Mouse (Mus musculus) bone marrow, adult 2 months (tissue): Measurements from ENCODE around the gene Gsk3a. TPM values are rescaled to one million over a fixed set of nuclear protein-coding genes. Genes with fewer than 3 reads are reported as not detected.
A peak's percentile ranks its signal among the peaks of the same experiment; 100 is the strongest.

Experiments
- H3K27ac ChIP-seq: fragments of 200-500 bp; 2 replicates; pipeline ENCODE4 v1.5.1; 2012; ENCODE audit warnings: low read depth, mild to moderate bottlenecking, control low read depth, inconsistent platforms, low read length; ENCODE audit not compliant: control insufficient read depth, poor library complexity, insufficient read depth
- H3K4me1 ChIP-seq: fragments of 200-500 bp; 2 replicates; pipeline ENCODE4 v1.6.1; 2011; ENCODE audit warnings: low read length; ENCODE audit not compliant: control insufficient read depth, insufficient read depth
- H3K4me3 ChIP-seq: fragments of 200-500 bp; replicated peaks from 2 replicates; pipeline ENCODE3; 2011; ENCODE audit warnings: mild to moderate bottlenecking, low read depth, low read length, control low read depth; ENCODE audit not compliant: control insufficient read depth
- CTCF ChIP-seq: fragments of 200-500 bp; IDR thresholded peaks from 2 replicates; pipeline ENCODE4 v1.5.1; 2011; ENCODE audit warnings: low read length, control low read depth; ENCODE audit not compliant: control insufficient read depth, insufficient read depth
- POLR2A ChIP-seq: fragments of 200-500 bp; IDR thresholded peaks from 2 replicates; pipeline ENCODE4 v1.6.1; 2011; ENCODE audit warnings: low read depth, mild to moderate bottlenecking, control low read depth, low read length, borderline replicate concordance; ENCODE audit not compliant: control insufficient read depth
- WGBS: fragments of 180-500 bp; shearing (Covaris S2); methylation state at CpG from one replicate; pipeline ENCODE4 v1.1.7; 2018; 5-methylcytosine and 5-hydroxymethylcytosine counted together
- polyA plus RNA-seq: library from polyadenylated mRNA; stranded (reverse); fragments of >200 nt; gene quantifications from 2 replicates; pipeline ENCODE4 v1.2.4, GENCODE M21; 2011; ENCODE audit warnings: low replicate concordance; ENCODE audit not compliant: missing spikeins, insufficient read depth, insufficient read length

The Gsk3a gene
- 53.6 and 56.8 TPM in 2 replicates for polyA plus RNA-seq

DNA sequence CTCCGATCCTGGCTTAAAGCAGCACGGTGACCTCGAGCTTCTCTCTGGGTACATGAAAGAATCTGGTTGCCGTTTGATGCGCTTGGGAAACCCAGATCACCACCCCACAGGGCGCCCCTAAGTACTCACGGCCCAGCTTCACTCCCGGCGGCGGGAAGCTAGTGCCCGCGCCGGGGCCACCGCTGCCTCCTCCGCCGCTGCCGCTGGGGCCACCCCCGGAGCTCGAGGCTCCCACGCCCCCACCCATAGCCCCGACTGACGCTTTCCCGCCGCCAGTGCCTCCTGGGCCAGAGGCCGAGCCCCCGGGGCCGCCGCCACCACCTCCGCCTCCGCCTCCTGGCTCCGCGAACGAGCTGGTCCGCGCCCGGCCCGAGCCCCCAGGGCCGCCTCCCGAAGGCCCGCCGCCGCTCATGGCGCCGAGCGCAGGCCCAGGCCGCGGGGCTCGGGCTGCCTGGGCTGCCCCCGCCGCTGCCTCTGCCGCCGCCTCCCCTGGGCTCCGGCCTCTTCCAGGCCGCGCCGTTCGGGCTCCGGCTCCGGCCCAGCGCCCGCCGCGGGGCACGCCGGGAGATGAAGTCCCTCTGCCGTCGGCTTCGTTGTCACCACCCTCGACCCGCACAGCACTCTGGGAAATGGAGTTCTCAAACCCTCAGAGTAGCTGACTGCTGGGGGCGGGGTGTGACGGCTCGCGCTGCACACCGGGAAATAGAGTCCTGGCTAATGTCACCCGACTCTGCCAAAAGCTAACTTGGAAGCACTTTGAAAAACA lies at the start of gene Gsk3a:
Gene Gsk3a (minus strand): TSS at position 603 of the 766 bp plus-strand sequence.
- peak within 1 kb of the TSS; percentile 84 for H3K4me3 ChIP-seq
- peaks cover 2% of the 10 kb centered on the region; the same call in 1 of the 2 replicates for H3K4me1 ChIP-seq
- WGBS = under 1% methylated on average over 75 of the region's 76 CpGs
- peak; percentile 63; the same call in 1 of the 2 replicates for TF ChIP-seq POLR2A
- TF ChIP-seq CTCF = no peak
- peak within 1 kb of the TSS; percentile 78 for H3K27ac ChIP-seq

- H3K4me1 ChIP-seq = peaks cover 3% of the 10 kb centered on the region; the same call in 1 of the 2 replicates
- no peak for TF ChIP-seq POLR2A
- no peak for TF ChIP-seq CTCF
These were observed 49.3 kb upstream of the Gsk3a start for GRCm38 (mm10) chr7:25286989-25287388.

GRCm38 (mm10) chr7:25285511-25286238 lies 48.0 kb upstream of the Gsk3a start:
- Histone ChIP-seq H3K4me1 (peaks cover 8% of the 10 kb centered on the region), H3K27ac (no peak overlapping the region), H3K4me3 (no peak overlapping the region)
- 93% methylated on average over 20 of the region's 20 CpGs for WGBS
- TF ChIP-seq CTCF (no peak), POLR2A (no peak)

More at GRCm38 (mm10) chr7:25286989-25287388, 49.3 kb upstream of the Gsk3a start:
- Histone ChIP-seq H3K27ac (no peak overlapping the region), H3K4me3 (no peak overlapping the region)
- 87% methylated on average over 8 of the region's 8 CpGs for WGBS

DNA sequence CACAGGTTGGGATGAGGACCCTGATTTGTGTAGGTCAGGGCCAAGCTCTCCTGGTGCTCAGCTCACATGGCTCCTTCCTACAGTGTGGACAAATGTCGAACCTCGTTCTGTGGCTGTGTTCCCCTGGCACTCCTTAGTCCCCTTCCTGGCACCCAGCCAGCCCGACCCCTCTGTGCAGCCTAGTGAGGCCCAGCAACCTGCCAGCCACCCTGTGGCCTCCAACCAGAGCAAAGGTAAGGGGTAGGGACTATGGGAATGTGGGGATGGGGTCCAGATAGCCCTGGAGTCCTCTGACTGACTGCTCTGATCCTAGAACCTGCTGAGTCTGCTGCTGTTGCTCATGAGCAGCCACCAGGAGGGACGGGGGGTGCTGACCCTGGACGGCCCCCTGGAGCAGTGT lies 47.1 kb upstream of the Gsk3a start:
- Histone ChIP-seq H3K4me3 (no peak overlapping the region), H3K27ac (no peak overlapping the region), H3K4me1 (peaks cover 13% of the 10 kb centered on the region)
- 67% methylated on average over 5 of the region's 5 CpGs for WGBS
- no peak for TF ChIP-seq CTCF
- no peak for TF ChIP-seq POLR2A

GRCm38 (mm10) chr7:25284171-25284570 lies 46.5 kb upstream of the Gsk3a start:
- H3K4me1 ChIP-seq = peaks cover 13% of the 10 kb centered on the region
- no peak overlapping the region for H3K27ac ChIP-seq
- TF ChIP-seq CTCF (no peak), POLR2A (no peak)
- WGBS = 35% methylated on average over 2 of the region's 2 CpGs
- H3K4me3 ChIP-seq = no peak overlapping the region

DNA sequence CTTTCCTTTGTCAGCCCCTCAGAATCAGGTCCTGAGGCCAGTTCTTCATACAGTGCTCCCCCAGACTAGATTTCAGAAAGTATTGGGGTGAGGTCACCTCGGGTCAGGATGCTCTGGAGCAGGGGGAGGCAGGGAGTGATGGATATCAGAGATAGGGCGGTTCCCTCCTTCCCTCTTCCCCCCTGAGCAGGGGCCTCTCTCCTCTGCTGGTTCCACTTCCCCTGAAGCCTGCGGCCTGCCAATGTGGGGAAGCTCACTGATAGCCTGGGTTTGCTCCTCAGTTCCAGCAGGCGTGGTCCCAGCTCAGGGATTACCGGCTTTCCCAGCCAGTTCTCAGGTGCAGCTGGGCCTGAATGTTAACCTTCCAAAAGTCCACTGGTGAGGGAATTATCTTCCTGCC lies 46.0 kb upstream of the Gsk3a start:
- H3K27ac ChIP-seq = peak overlapping the region; percentile 73
- TF ChIP-seq CTCF = no peak
- WGBS = 5% methylated on average over 5 of the region's 5 CpGs

DNA sequence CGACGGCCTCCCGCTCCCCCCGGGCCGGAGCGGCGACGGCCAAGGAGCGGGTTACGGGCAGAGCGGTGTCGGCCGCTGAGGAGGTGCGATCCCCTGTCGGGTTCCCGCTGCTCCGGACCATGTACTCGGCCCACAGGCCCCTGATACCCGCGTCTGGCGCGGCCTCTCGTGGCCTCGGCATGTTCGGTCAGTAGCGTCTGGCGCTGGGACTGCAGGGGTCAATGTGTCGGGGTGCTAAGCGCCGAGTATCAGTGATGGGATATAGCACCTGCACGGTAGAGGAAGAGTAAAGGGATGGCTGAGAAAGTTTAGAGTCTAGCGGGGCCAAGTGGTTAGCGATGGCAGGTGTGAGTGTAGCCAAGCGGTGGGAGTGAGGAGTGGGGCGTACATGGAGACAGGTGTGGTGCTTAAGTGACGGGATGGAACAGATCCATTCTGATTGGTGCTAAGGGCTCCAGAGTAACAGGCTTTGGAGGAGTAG lies 45.1 kb upstream of the Gsk3a start:
- peaks cover 13% of the 10 kb centered on the region for H3K4me1 ChIP-seq

More for the DNA sequence above, 46.0 kb upstream of the Gsk3a start:
- Histone ChIP-seq H3K4me1 (peaks cover 13% of the 10 kb centered on the region), H3K4me3 (peak overlapping the region; percentile 76)

More for the DNA sequence above, 45.1 kb upstream of the Gsk3a start:
- TF ChIP-seq CTCF = no peak
- TF ChIP-seq POLR2A = no peak
- Histone ChIP-seq H3K4me3 (peak overlapping the region; percentile 76), H3K27ac (peak overlapping the region; percentile 73)
- WGBS = 1% methylated on average over 34 of the region's 36 CpGs
